8 mouse cellular contexts compared by ENCODE assay signal in genomic region chr12:5374196-5374683, GRCm38 (mm10). TPM values are rescaled to one million over a fixed set of nuclear protein-coding genes. Genes with fewer than 3 reads are reported as not detected.
DNase-seq lines count a peak whose midpoint lies in the region; ATAC-seq and TF ChIP-seq lines count a peak whose summit lies in the region.

No protein-coding gene starts in this region.

- no peak for ATAC-seq in heart, embryonic 15.5 days (replicated peaks; ENCODE audit: insufficient number of reproducible peaks, insufficient read depth, low FRiP score, low read depth)
- ATAC-seq in limb, embryonic 15.5 days (ENCODE audit: insufficient number of reproducible peaks, low FRiP score, low TSS enrichment, low read depth) = no peak
- no peak for ATAC-seq in CD4-positive, CD25-positive, alpha-beta regulatory T cell, adult 4 months

- peak; percentile 60 for DNase-seq in cerebellum, adult 11-12 months
- no peak for DNase-seq in cerebellum, adult 18-20 months
- DNase-seq in embryo, embryonic 10.5 days (ENCODE audit: low spot score) = peak; percentile 39

- peak overlapping the region; percentile 98 for H3K4me2 ChIP-seq in heart, embryonic 15.5 days
- H3K4me2 ChIP-seq in limb, embryonic 15.5 days = peak overlapping the region; percentile 96

- H3K36me3 ChIP-seq in E14TG2a.4 (ENCODE audit: insufficient read depth, low read length) = no peaks in the 10 kb centered on the region
- H3K36me3 ChIP-seq in heart, embryonic 15.5 days = no peaks in the 10 kb centered on the region
- no peaks in the 10 kb centered on the region for H3K36me3 ChIP-seq in limb, embryonic 15.5 days

- no peak overlapping the region for H3K27ac ChIP-seq in heart, embryonic 15.5 days
- H3K27ac ChIP-seq in limb, embryonic 15.5 days = peak overlapping the region; percentile 89
- peak overlapping the region; percentile 96 for H3K27ac ChIP-seq in olfactory bulb, adult 2 months (ENCODE audit: insufficient read depth, low read depth, low read length)

- 1% methylated on average over 31 of the region's 31 CpGs for WGBS in heart, embryonic 15.5 days
- under 1% methylated on average over 31 of the region's 31 CpGs for WGBS in limb, embryonic 15.5 days
- WGBS in olfactory bulb, adult 2 months = under 1% methylated on average over 31 of the region's 31 CpGs

- peaks cover 76% of the 10 kb centered on the region for H3K27me3 ChIP-seq in E14TG2a.4 (ENCODE audit: insufficient read depth, low read length)
- H3K27me3 ChIP-seq in heart, embryonic 15.5 days = peaks cover 65% of the 10 kb centered on the region
- H3K27me3 ChIP-seq in limb, embryonic 15.5 days = no peaks in the 10 kb centered on the region

- TF ChIP-seq POLR2A in olfactory bulb, adult 2 months (IDR thresholded peaks at IDR 0.05; ENCODE audit: insufficient read depth, low read depth, low read length) = no peak

- H3K4me1 ChIP-seq in E14TG2a.4 (replicated peaks; ENCODE audit: low read depth, low read length) = peaks cover 23% of the 10 kb centered on the region
- peaks cover 24% of the 10 kb centered on the region for H3K4me1 ChIP-seq in heart, embryonic 15.5 days (replicated peaks)
- peaks cover 20% of the 10 kb centered on the region for H3K4me1 ChIP-seq in limb, embryonic 15.5 days
- H3K4me1 ChIP-seq in olfactory bulb, adult 2 months (ENCODE audit: control insufficient read depth, insufficient read depth, low read length) = peaks cover 8% of the 10 kb centered on the region; the same call in 1 of the 2 replicates

- H3K9ac ChIP-seq in heart, embryonic 15.5 days = peak overlapping the region; percentile 57
- H3K9ac ChIP-seq in limb, embryonic 15.5 days = peak overlapping the region; percentile 82

- no peak for TF ChIP-seq CTCF in E14TG2a.4 (conservative IDR thresholded peaks at IDR 0.05; ENCODE audit: low read length)
- TF ChIP-seq CTCF in olfactory bulb, adult 2 months (IDR thresholded peaks at IDR 0.05; ENCODE audit: insufficient read depth, low read depth, low read length) = no peak

- no peaks in the 10 kb centered on the region for H3K9me3 ChIP-seq in E14TG2a.4 (ENCODE audit: low read length)
- H3K9me3 ChIP-seq in heart, embryonic 15.5 days (replicated peaks) = no peaks in the 10 kb centered on the region
- no peaks in the 10 kb centered on the region for H3K9me3 ChIP-seq in limb, embryonic 15.5 days

- peak overlapping the region; percentile 83 for H3K4me3 ChIP-seq in E14TG2a.4 (replicated peaks; ENCODE audit: low read length)
- peak overlapping the region; percentile 76 for H3K4me3 ChIP-seq in heart, embryonic 15.5 days
- H3K4me3 ChIP-seq in limb, embryonic 15.5 days = peak overlapping the region; percentile 92
- H3K4me3 ChIP-seq in olfactory bulb, adult 2 months (ENCODE audit: insufficient read depth, low read depth, low read length) = peak overlapping the region; percentile 97

RNA-seq across cellular contexts. Expression of gene Klhl29, which starts 1.2 kb away (rescaled TPM):
- 0.21 and 0.47 TPM in 2 replicates for polyA plus RNA-seq in heart, embryonic 15.5 days (2015; fragmentation: Nextera tagmentation; extraction: Ambion mirVana)
- 1.3 and 2.2 TPM in 2 replicates for polyA plus RNA-seq in limb, embryonic 15.5 days (2015; fragmentation: Nextera tagmentation; extraction: Ambion mirVana)
- not detected in 2 replicates for polyA plus RNA-seq in olfactory bulb, adult 2 months (2012; ENCODE audit: insufficient read depth, insufficient read length, low replicate concordance, missing spikeins)
- under 1 TPM; 0.22 to 0.32 TPM for polyA plus RNA-seq in CD4-positive, CD25-positive, alpha-beta regulatory T cell, adult 4 months (2017; shearing (Covaris generic))

Comparison
In these comparisons a context has a peak if more than half of its experiments do, and no peak if none do; other contexts are left out.
1. DNase-seq: peak in cerebellum, adult 11-12 months (single experiment) and embryo, embryonic 10.5 days (single experiment); none in cerebellum, adult 18-20 months (0 of 2).
2. Peak in every context shown above with its lines, with median percentiles within 50 percentile points of each other: H3K4me3 ChIP-seq.